Mouse (Mus musculus) adrenal gland, adult (tissue): ENCODE data around the gene Pla2g4e.

Experiments used
- DNase-seq, 2 experiments: peaks; one replicate each; pipeline ENCODE4 v3.0.0; 2022 to 2023; ENCODE audit warnings: low spot score in 1 of 2; ENCODE audit not compliant: inconsistent age in 2 of 2

Gene Pla2g4e

DNA sequence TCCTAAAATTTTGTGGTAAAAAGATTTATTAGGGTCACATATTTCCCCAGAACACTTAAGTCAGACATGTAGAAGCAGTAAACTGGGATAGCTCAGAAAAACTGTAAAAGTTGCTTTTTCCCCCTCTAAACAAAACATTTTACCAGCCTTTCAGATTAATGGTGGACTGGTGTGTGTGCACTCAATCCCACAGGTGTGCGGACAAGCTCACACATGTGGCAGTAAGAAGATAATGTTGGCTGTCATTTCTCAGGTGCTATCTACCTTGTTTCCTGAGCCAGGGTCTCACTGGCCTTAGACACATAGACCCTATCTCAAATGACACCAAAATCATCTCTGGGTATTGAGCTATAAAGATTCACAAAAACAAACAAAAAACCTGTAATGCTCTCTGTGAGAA lies 119.7 kb downstream of the Pla2g4e start:
- DNase-seq = no peak

GRCm38 (mm10) chr2:120124946-120125345 lies 120.2 kb downstream of the Pla2g4e start:
- no peak for DNase-seq

DNA sequence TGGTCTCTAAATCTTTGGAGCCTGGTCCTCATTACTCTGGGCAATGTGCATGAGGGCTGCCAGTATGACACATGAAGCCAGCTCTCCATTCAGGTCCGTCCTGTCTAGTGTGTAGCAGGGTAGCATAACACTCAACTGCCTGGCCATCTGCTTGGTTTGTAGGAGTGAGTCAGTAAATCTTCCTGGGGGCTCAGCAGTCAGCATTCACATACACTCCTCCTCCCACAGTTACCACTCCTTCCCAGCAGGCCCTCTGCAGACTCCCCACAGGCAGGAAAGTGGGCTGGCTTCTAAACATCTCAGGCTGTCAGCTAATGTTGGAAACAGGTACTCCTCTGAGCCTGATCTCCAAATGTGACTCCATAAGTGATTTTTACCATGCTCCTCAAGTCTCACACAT lies 121.0 kb downstream of the Pla2g4e start:
- DNase-seq = peak in 1 of 2 experiments; percentile 21

DNA sequence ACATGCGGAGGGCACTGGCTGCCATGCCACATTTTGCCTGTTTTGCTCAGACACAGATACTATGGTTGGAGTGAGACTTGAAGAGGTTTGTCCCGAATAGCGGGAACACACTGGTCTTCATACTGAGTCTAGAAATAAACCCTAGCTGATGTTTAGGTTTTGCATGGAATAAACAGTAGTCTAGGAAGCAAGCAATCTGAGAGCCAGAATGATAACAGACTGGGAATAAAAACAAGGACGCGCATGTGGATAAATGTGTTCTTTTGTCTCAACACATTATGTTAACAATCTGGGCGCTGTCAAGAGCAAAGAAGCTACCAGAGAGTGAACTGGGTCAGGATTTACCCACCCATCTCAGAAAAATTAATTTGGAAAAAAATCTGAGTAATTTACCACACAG lies 122.2 kb downstream of the Pla2g4e start:
- DNase-seq = no peak

- peak in 1 of 2 experiments; percentile 20 for DNase-seq
These were observed 127.8 kb downstream of the Pla2g4e start for GRCm38 (mm10) chr2:120117346-120117745.
